Mouse (Mus musculus): ENCODE results near the gene Trim6. TPM values are rescaled to one million over a fixed set of nuclear protein-coding genes. Genes with fewer than 3 reads are reported as not detected.
"Not testable (repeated sequence)": the region's sequence is repeated elsewhere in the genome, so short reads cannot be mapped to it uniquely, and the experiment has no call there.

Gene Trim6
- total RNA-seq, 1 experiment from 2014 or later, result 9.3 TPM

DNA sequence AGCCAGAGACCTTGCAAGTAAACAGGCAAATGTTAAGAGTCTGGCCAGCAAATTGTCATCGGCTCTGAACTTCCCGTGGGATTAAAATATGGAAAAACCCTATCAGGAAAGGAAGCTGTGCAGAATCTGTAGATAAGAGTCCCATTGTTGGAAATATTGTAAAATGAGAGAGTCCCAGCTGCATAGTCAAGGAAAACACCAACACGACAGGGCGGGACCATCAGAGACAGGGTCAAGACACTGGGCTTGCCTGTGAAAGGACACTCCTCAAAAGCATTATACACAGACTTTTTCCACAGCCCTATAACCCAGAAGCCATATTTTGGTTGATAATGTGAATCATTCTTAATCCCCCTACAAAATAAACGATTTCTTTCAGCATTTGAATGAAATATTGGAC is 46.7 kb downstream of the Trim6 start:
- not testable (repeated sequence) for ATAC-seq (replicated peaks in 1 of 2; ENCODE audit: insufficient read depth in 1 of 2, low FRiP score in 2 of 2, low TSS enrichment in 1 of 2, low read depth in 1 of 2, poor library complexity in 2 of 2, severe bottlenecking in 2 of 2)

DNA sequence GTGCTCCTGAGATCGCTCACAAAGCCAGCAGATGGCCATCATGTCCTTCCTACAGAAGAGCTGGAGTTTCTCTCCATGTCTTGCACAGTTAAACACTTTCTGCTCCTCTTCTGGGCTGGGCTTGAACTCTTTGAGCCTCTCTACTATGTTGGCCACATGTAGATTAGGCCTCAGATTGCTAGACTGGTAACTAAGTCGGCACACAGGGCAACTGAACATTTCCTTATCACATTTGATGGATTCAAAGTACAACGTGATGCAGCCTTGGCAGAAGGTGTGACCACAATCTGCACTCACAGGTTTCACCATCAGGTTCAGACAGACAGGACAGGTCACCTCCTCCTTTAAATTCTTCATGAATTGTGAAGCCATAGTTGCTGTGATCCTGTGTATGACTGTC is 60.8 kb downstream of the Trim6 start:
- not testable (repeated sequence) for ATAC-seq (replicated peaks in 1 of 2; ENCODE audit: insufficient read depth in 1 of 2, low FRiP score in 2 of 2, low TSS enrichment in 1 of 2, low read depth in 1 of 2, poor library complexity in 2 of 2, severe bottlenecking in 2 of 2)

Other genes with a start within 250 kb of the Trim6 start
- not detected in 2 replicates for gene Olfr635, start 247.6 kb upstream of the Trim6 start, total RNA-seq (2017)
- not detected in 2 replicates for gene Olfr638, start 220.0 kb upstream of the Trim6 start, total RNA-seq (2017)
- 0.13 TPM in 1 of 2 replicates, not detected in the other for gene Olfr639, start 201.5 kb upstream of the Trim6 start, total RNA-seq (2017)
- not detected in 2 replicates for gene Olfr640, start 193.2 kb upstream of the Trim6 start, total RNA-seq (2017)
- gene Olfr641, start 183.3 kb upstream of the Trim6 start, total RNA-seq (2017), result not detected in 2 replicates
- gene Olfr642, start 166.1 kb upstream of the Trim6 start, total RNA-seq (2017), result 0.56 TPM in 1 of 2 replicates, not detected in the other
- not detected in 2 replicates for gene 4930516K23Rik, start 157.3 kb upstream of the Trim6 start, total RNA-seq (2017)
- gene Olfr644, start 146.9 kb upstream of the Trim6 start, total RNA-seq (2017), result 0.10 and 0.38 TPM in 2 replicates
- gene Olfr645, start 133.3 kb upstream of the Trim6 start, total RNA-seq (2017), result not detected in 2 replicates
- 0.38 TPM in 1 of 2 replicates, not detected in the other for gene Olfr646, start 113.9 kb upstream of the Trim6 start, total RNA-seq (2017)
- gene Ubqln5, start 89.0 kb upstream of the Trim6 start, total RNA-seq (2017), result 0.25 TPM in 1 of 2 replicates, not detected in the other
- not detected in 2 replicates for gene Olfr643, start 81.4 kb upstream of the Trim6 start, total RNA-seq (2017)
- 0.13 and 0.30 TPM in 2 replicates for gene Ubqln3, start 75.5 kb upstream of the Trim6 start, total RNA-seq (2017)
- 0.05 TPM in 1 of 2 replicates, not detected in the other for gene Ubqlnl, start 68.2 kb upstream of the Trim6 start, total RNA-seq (2017)
- gene Olfm5, start 54.0 kb upstream of the Trim6 start, total RNA-seq (2017), result 2.5 TPM in 1 of 2 replicates, not detected in the other
- gene Olfr648, start 35.4 kb upstream of the Trim6 start, total RNA-seq (2017), result not detected in 2 replicates
- not detected in 2 replicates for gene Olfr649, start 22.8 kb upstream of the Trim6 start, total RNA-seq (2017)
- gene Trim34a, start 25.7 kb downstream of the Trim6 start, total RNA-seq (2017), result 49.1 and 62.5 TPM in 2 replicates
- 13.5 and 21.6 TPM in 2 replicates for gene Trim5, start 69.3 kb downstream of the Trim6 start, total RNA-seq (2017)
- 124 and 139 TPM in 2 replicates for gene Trim12a, start 96.7 kb downstream of the Trim6 start, total RNA-seq (2017)
- 0.63 and 1.0 TPM in 2 replicates for gene Trim34b, start 110.7 kb downstream of the Trim6 start, total RNA-seq (2017)
- 48.6 and 57.0 TPM in 2 replicates for gene Trim12c, start 134.6 kb downstream of the Trim6 start, total RNA-seq (2017)
- 9.2 and 19.9 TPM in 2 replicates for gene Trim30b, start 151.1 kb downstream of the Trim6 start, total RNA-seq (2017)
- 2.8 and 5.3 TPM in 2 replicates for gene Trim30c, start 182.0 kb downstream of the Trim6 start, total RNA-seq (2017)
- 57.1 and 71.2 TPM in 2 replicates for gene Trim30a, start 246.4 kb downstream of the Trim6 start, total RNA-seq (2017)

Data from hematopoietic stem cell, adult 5-6 weeks (primary cell).